Mouse (Mus musculus): ENCODE results near the gene Casc3.

- no peak for TF ChIP-seq POLR2A (IDR thresholded peaks at IDR 0.05; ENCODE audit: insufficient read length, low read depth)
- TF ChIP-seq TCF12 (IDR thresholded peaks at IDR 0.05; ENCODE audit: insufficient read depth, poor library complexity, severe bottlenecking), result no peak
- no peak for TF ChIP-seq CEBPB (IDR thresholded peaks at IDR 0.05; ENCODE audit: insufficient read depth, poor library complexity, severe bottlenecking)
- no peak for TF ChIP-seq MYOD1 (IDR thresholded peaks at IDR 0.05; ENCODE audit: control insufficient read depth in 1 of 3, insufficient read length in 2 of 3, low read depth in 2 of 3)
- TF ChIP-seq MAX (IDR thresholded peaks at IDR 0.05; ENCODE audit: low read depth), result no peak
- no peak for TF ChIP-seq USF1 (IDR thresholded peaks at IDR 0.05; ENCODE audit: low read depth)
- no peak for TF ChIP-seq MYOG (IDR thresholded peaks at IDR 0.05; ENCODE audit: control insufficient read depth in 1 of 3, insufficient read depth in 1 of 3, insufficient read length in 2 of 3, low read depth in 2 of 3)
- TF ChIP-seq TCF3 (IDR thresholded peaks at IDR 0.05; ENCODE audit: insufficient read length, low read depth), result no peak
- TF ChIP-seq SRF (IDR thresholded peaks at IDR 0.05; ENCODE audit: control insufficient read depth, insufficient read length, low read depth), result no peak
Measured at GRCm38 (mm10) chr11:98763502-98763861, 41.2 kb upstream of the Casc3 start.
